Mouse (Mus musculus) liver, embryonic 12.5 days (tissue): Measurements from ENCODE around the gene Cachd1. TPM values are rescaled to one million over a fixed set of nuclear protein-coding genes. Genes with fewer than 3 reads are reported as not detected.
A peak's percentile ranks its signal among the peaks of the same experiment; 100 is the strongest.

ENCODE experiments used
- ATAC-seq: fragments of 200-750 bp; cut with Nextera tagmentation; 2 replicates; pipeline ENCODE4 v1.8.0; 2017; ENCODE audit warnings: moderate number of reproducible peaks, mild to moderate bottlenecking, moderate library complexity
- H3K27ac ChIP-seq: fragments of 300-500 bp; sonication (generic); 2 replicates; pipeline ENCODE4 v1.5.1; 2016; ENCODE audit warnings: mild to moderate bottlenecking
- H3K27me3 ChIP-seq: fragments of 300-500 bp; sonication (generic); replicated peaks from 2 replicates; pipeline ENCODE4 v1.6.1; 2016; ENCODE audit warnings: mild to moderate bottlenecking, moderate library complexity
- H3K36me3 ChIP-seq: fragments of 300-500 bp; sonication (generic); 2 replicates; pipeline ENCODE4 v1.6.1; 2016; ENCODE audit warnings: mild to moderate bottlenecking, moderate library complexity
- H3K4me1 ChIP-seq: fragments of 300-500 bp; sonication (generic); 2 replicates; pipeline ENCODE4 v1.6.1; 2016
- H3K4me2 ChIP-seq: fragments of 300-500 bp; sonication (generic); 2 replicates; pipeline ENCODE4 v1.6.1; 2016; ENCODE audit warnings: mild to moderate bottlenecking, moderate library complexity
- H3K4me3 ChIP-seq: fragments of 300-500 bp; sonication (generic); 2 replicates; pipeline ENCODE4 v1.5.1; 2016; ENCODE audit warnings: mild to moderate bottlenecking, moderate library complexity
- H3K9ac ChIP-seq: fragments of 300-500 bp; sonication (generic); 2 replicates; pipeline ENCODE4 v1.6.1; 2016; ENCODE audit warnings: mild to moderate bottlenecking, moderate library complexity
- H3K9me3 ChIP-seq: fragments of 300-500 bp; sonication (generic); replicated peaks from 2 replicates; pipeline ENCODE4 v1.6.1; 2016; ENCODE audit warnings: mild to moderate bottlenecking, moderate library complexity
- WGBS: fragments of 180-500 bp; shearing (Covaris S2); methylation state at CpG from one replicate; pipeline ENCODE4 v1.1.7; 2016; ENCODE audit not compliant: insufficient replicate concordance; 5-methylcytosine and 5-hydroxymethylcytosine counted together
- polyA plus RNA-seq: library from polyadenylated mRNA; unstranded; fragments of >200 nt; fragmentation: Nextera tagmentation; extraction: Ambion mirVana; gene quantifications from 2 replicates; pipeline ENCODE4 v1.2.1, GENCODE M21; 2016

Cachd1 gene
- polyA plus RNA-seq, 1 experiment from 2014 or later = 7.4 TPM

DNA sequence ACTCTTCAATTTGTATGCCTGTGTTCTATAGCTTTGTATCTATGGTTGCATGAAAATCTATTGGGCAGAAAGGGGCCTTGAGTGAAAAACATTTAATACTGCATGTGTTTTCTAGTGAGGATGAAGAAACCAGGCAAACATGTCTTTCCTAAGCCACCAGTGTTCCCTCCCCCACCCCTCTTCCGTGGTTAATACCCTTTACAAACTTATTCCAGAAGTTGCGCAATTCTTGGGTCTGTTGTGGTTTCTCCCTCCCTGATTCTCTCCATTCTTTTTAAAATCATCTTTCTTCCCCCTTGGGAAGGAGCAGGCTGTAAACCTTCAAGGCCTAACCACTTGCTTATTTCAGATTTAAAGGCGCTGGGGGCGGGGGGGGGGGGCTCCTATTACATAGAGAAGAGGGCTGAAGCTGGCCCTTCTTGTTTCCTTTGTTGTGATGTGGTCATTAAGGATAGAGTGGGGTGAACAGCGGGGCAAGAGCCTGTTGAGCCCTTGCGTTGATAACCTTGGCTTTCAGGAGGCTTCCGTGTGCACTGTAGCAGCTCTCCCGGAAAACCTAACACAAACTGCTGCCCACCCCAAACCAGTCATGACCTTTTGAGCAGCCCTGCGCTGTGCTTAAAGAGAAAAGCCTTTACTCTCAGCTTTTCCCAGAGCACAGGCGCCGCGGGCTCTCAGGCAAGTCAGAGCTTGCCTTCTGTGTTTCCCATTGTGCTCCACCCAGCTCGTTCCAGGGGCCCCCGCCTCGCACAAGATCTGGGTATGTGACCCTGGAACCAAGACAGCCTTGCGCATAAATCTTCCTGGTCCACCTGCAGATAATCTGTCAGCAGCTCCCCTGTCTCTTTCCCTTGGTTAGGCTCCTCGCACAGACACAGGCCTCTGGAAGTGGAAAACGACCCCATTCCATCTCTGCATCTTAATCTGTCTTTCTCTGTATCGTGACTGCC, 109.6 kb downstream of the Cachd1 start:
- Histone ChIP-seq H3K4me3 (no peak overlapping the region), H3K9me3 (no peaks in the 10 kb centered on the region), H3K36me3 (no peaks in the 10 kb centered on the region), H3K9ac (no peak overlapping the region), H3K4me2 (peak overlapping the region; percentile 24), H3K27ac (peak overlapping the region; percentile 36; the same call in 1 of the 2 replicates), H3K4me1 (peaks cover 23% of the 10 kb centered on the region), H3K27me3 (no peaks in the 10 kb centered on the region)
- ATAC-seq = 0 out of 2 replicates have a peak, but pooled peaks have one; percentile 24
- 20% methylated on average over 19 of the region's 19 CpGs for WGBS

DNA sequence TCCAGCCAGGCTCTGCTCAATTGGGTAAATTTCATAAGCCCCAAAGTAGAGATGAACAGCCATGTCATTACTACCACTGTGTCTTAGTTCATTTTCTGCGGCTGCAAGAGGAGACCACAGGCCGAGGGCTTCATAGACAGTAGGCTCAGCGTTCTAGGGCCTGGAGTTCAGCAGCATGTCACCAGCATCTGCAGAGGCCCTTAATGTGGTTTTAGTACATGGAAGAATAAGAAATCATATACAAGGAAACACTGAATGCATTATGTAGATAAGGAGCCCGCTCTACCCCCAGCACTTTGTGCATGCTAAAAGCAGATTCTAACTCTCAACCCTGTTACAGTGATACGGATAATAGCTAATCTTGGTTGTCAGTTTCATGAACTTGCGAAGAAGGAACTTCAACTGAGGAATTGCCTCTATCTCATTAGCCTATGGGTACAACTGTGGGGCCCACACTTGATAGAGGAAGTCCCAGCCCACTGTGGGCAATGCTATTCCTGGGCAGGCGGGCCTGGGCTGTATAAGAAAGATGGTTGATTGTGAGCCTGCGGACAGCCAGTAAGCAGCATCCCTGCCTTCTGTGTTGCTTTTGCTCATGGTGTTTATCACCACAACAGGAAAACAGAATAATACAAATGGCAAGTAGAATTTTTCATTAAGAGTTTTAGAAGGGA, 110.4 kb downstream of the Cachd1 start:
- no peak overlapping the region for H3K9ac ChIP-seq
- H3K9me3 ChIP-seq = no peaks in the 10 kb centered on the region
- H3K36me3 ChIP-seq = no peaks in the 10 kb centered on the region
- H3K4me2 ChIP-seq = peak overlapping the region; percentile 24
- peak overlapping the region; percentile 36; the same call in 1 of the 2 replicates for H3K27ac ChIP-seq
- no peak overlapping the region for H3K4me3 ChIP-seq
- peaks cover 23% of the 10 kb centered on the region for H3K4me1 ChIP-seq
- 14% methylated on average over 8 of the region's 8 CpGs for WGBS
- peak; percentile 88 for ATAC-seq
- no peaks in the 10 kb centered on the region for H3K27me3 ChIP-seq

- H3K4me1 ChIP-seq = peaks cover 23% of the 10 kb centered on the region
- no peaks in the 10 kb centered on the region for H3K27me3 ChIP-seq
- H3K9me3 ChIP-seq = no peaks in the 10 kb centered on the region
- no peaks in the 10 kb centered on the region for H3K36me3 ChIP-seq
- no peak overlapping the region for H3K4me3 ChIP-seq
- no peak overlapping the region for H3K4me2 ChIP-seq
- H3K27ac ChIP-seq = no peak overlapping the region
- no peak overlapping the region for H3K9ac ChIP-seq
- no peak for ATAC-seq
- 55% methylated on average over 7 of the region's 7 CpGs for WGBS
Observed at GRCm38 (mm10) chr4:100890106-100890970, 113.9 kb downstream of the Cachd1 start.

GRCm38 (mm10) chr4:100893739-100894138, 117.3 kb downstream of the Cachd1 start:
- no peak overlapping the region for H3K4me2 ChIP-seq
- no peak overlapping the region for H3K9ac ChIP-seq
- ATAC-seq = no peak
- H3K27me3 ChIP-seq = no peaks in the 10 kb centered on the region
- no peaks in the 10 kb centered on the region for H3K9me3 ChIP-seq
- no peaks in the 10 kb centered on the region for H3K36me3 ChIP-seq
- no peaks in the 10 kb centered on the region for H3K4me1 ChIP-seq
- H3K4me3 ChIP-seq = no peak overlapping the region
- no peak overlapping the region for H3K27ac ChIP-seq

- no peak overlapping the region for H3K4me3 ChIP-seq
- WGBS = 80% methylated on average over 2 of the region's 2 CpGs
- H3K4me1 ChIP-seq = no peaks in the 10 kb centered on the region
Observed at GRCm38 (mm10) chr4:100894142-100894541, 117.7 kb downstream of the Cachd1 start.

GRCm38 (mm10) chr4:100896260-100897010, 120.0 kb downstream of the Cachd1 start:
- Histone ChIP-seq H3K27me3 (no peaks in the 10 kb centered on the region), H3K9me3 (no peaks in the 10 kb centered on the region), H3K4me2 (no peak overlapping the region), H3K4me1 (no peaks in the 10 kb centered on the region), H3K4me3 (no peak overlapping the region), H3K36me3 (no peaks in the 10 kb centered on the region), H3K9ac (no peak overlapping the region), H3K27ac (no peak overlapping the region)
- ATAC-seq = no peak
- 83% methylated on average over 8 of the region's 8 CpGs for WGBS

More at GRCm38 (mm10) chr4:100894142-100894541, 117.7 kb downstream of the Cachd1 start:
- Histone ChIP-seq H3K36me3 (no peaks in the 10 kb centered on the region), H3K9ac (no peak overlapping the region), H3K27ac (no peak overlapping the region), H3K27me3 (no peaks in the 10 kb centered on the region), H3K9me3 (no peaks in the 10 kb centered on the region), H3K4me2 (no peak overlapping the region)
- ATAC-seq = no peak

DNA sequence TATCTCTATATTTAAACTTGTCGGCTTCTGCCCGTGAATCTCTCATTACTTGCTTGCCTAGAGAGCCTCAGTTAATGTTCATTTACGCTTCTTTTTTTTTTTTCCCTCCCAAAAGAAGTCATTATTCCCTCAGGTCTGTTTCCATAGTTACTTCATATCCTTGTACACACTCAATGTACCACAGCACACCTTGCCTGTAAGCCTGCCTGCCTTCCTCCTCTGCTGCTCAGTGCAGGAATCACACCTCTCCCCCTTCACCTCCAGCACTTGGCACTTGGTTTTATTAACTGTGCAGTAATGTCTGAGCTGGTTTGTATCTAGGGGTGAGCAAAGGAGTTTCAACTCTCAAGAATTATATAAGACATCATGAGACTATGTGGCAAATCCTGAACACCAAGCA, 121.5 kb downstream of the Cachd1 start:
- Histone ChIP-seq H3K36me3 (no peaks in the 10 kb centered on the region), H3K4me1 (no peaks in the 10 kb centered on the region), H3K4me3 (no peak overlapping the region), H3K4me2 (no peak overlapping the region), H3K9ac (no peak overlapping the region), H3K27me3 (no peaks in the 10 kb centered on the region), H3K9me3 (no peaks in the 10 kb centered on the region), H3K27ac (no peak overlapping the region)
- ATAC-seq = no peak
- 78% methylated on average over 3 of the region's 3 CpGs for WGBS

DNA sequence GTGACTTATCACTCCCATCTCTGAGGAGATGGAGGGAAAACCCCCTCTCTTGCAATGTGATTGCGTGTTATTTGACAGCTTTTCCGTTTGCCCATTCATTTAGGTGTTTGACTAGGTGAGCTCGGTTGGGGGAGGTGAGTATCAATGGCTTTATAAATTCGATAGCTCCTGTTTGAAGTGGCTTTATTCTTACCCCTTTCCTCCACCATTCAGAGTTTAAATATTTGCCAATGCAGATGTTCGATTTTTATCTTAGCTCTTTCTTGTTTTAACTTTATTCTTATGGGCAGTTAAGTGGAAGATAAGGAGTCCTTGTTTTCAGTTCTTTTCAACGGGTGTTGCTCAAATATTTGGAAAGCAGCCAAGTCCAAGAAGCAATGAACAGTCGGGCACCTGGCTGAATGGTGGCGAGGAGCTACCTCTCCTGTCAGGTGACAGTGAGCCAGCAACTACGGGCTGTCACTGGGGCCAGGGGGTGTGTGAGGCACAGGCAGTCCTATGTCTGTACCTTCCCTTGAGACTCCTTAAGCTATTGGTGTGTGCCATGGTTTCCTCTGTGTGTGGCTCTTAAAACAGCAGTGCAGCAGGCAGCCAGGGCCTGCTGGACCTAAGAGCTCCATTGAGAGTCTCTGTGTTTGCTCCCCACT, 133.3 kb downstream of the Cachd1 start:
- Histone ChIP-seq H3K27me3 (peaks cover 4% of the 10 kb centered on the region; the same call in 1 of the 2 replicates), H3K27ac (no peak overlapping the region), H3K9me3 (no peaks in the 10 kb centered on the region), H3K4me3 (no peak overlapping the region), H3K36me3 (no peaks in the 10 kb centered on the region), H3K9ac (no peak overlapping the region), H3K4me2 (no peak overlapping the region), H3K4me1 (0 out of 2 replicates have a peak, but pooled peaks cover 3% of the 10 kb centered on the region)
- ATAC-seq = no peak
- WGBS = 55% methylated on average over 9 of the region's 9 CpGs

DNA sequence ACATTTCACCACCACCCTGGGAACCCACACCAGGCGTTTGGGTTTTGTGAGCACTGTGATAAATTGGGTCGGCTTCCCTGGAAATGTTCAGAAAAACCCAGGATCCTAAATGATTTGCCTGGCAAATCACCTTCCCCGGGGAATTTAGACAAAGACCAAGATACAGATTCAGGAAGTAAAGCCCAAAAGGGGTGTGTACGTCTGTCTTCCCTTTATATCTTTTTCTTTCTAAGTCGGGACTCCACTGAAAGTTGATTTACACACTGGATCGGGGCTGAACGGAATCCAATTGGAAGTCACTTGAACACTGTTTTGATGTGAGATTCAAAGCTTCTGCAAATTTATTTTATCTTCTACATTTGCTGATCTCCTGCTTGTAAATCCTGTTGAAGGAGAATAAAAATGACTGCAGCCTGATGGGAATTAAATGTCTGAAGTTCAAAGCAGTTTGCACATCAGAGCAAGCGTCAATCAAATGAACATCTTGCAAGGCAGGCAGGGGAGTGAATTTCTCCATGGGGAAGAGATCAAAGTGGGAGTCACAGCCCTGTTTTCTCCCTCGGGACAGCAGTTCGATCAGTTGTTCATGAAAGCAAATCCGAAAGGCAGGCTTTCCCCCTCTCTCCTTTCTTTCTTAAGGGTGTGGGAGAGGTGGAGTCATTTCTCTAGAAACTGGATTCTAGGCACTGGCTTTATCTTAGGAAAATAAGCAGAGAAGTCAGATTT, 134.3 kb downstream of the Cachd1 start:
- Histone ChIP-seq H3K4me2 (no peak overlapping the region), H3K27ac (no peak overlapping the region), H3K9me3 (no peaks in the 10 kb centered on the region), H3K9ac (no peak overlapping the region), H3K27me3 (peaks cover 4% of the 10 kb centered on the region; the same call in 1 of the 2 replicates), H3K4me1 (0 out of 2 replicates have a peak, but pooled peaks cover 3% of the 10 kb centered on the region), H3K36me3 (no peaks in the 10 kb centered on the region), H3K4me3 (no peak overlapping the region)
- ATAC-seq = no peak
- WGBS = 54% methylated on average over 11 of the region's 11 CpGs

DNA sequence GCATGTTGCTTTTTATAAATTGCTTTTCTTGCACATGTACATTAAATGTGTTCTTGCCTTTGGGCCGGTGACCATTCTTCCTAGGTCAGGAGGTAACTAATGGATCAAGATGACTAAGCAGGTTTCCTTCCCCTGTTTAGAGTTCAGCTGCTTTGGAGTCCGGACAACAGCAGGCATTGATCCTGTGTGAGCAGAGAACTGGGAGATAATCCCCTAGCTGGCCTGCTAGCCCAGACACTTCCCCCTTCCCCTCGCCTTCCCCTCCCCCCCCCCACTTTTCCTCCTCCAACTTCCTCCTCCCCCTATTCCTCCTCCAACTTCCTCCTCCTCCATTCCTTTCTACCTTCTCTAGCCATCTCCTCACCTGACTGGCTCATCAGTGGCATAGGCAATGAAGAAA, 135.2 kb downstream of the Cachd1 start:
- Histone ChIP-seq H3K27me3 (peaks cover 4% of the 10 kb centered on the region; the same call in 1 of the 2 replicates), H3K36me3 (no peaks in the 10 kb centered on the region), H3K4me3 (no peak overlapping the region), H3K27ac (no peak overlapping the region), H3K9me3 (no peaks in the 10 kb centered on the region), H3K9ac (no peak overlapping the region), H3K4me2 (no peak overlapping the region), H3K4me1 (0 out of 2 replicates have a peak, but pooled peaks cover 3% of the 10 kb centered on the region)
- 30% methylated on average over 2 of the region's 3 CpGs for WGBS
- no peak for ATAC-seq
